Mouse (Mus musculus) heart, postnatal 0 days (tissue): ENCODE measurements around the gene Rpl36al. TPM values are rescaled to one million over a fixed set of nuclear protein-coding genes. Genes with fewer than 3 reads are reported as not detected.

Experiments used
- ATAC-seq: fragments of 200-750 bp; cut with Nextera tagmentation; 2 replicates; pipeline ENCODE4 v1.8.0; 2017; ENCODE audit warnings: low read depth, moderate number of reproducible peaks, moderate library complexity; ENCODE audit not compliant: insufficient read depth
- DNase-seq: peaks from one replicate; pipeline ENCODE4 v3.0.0-alpha.2; 2016; ENCODE audit warnings: low spot score
- H3K27ac ChIP-seq: fragments of 300-500 bp; sonication (generic); 2 replicates; pipeline ENCODE4 v1.5.1; 2014; ENCODE audit warnings: low read depth, mild to moderate bottlenecking
- H3K27me3 ChIP-seq: fragments of 300-500 bp; sonication (generic); 2 replicates; pipeline ENCODE4 v1.6.1; 2014; ENCODE audit warnings: low read length, mixed read lengths; ENCODE audit not compliant: control insufficient read depth, insufficient read depth
- H3K36me3 ChIP-seq: fragments of 300-500 bp; sonication (generic); replicated peaks from 2 replicates; pipeline ENCODE4 v1.6.1; 2014; ENCODE audit warnings: low read length, mixed read lengths; ENCODE audit not compliant: control insufficient read depth, insufficient read depth
- H3K4me1 ChIP-seq: fragments of 300-500 bp; sonication (generic); 2 replicates; pipeline ENCODE4 v1.6.1; 2014; ENCODE audit warnings: antibody characterized with exemption; ENCODE audit not compliant: control insufficient read depth, insufficient read depth
- H3K4me2 ChIP-seq: fragments of 300-500 bp; sonication (generic); 2 replicates; pipeline ENCODE4 v1.6.1; 2014; ENCODE audit warnings: low read depth, mild to moderate bottlenecking, low read length, moderate library complexity
- H3K4me3 ChIP-seq: fragments of 300-500 bp; sonication (generic); 2 replicates; pipeline ENCODE4 v1.5.1; 2014; ENCODE audit warnings: low read depth, low read length
- H3K9ac ChIP-seq: fragments of 300-500 bp; sonication (generic); replicated peaks from 2 replicates; pipeline ENCODE4 v1.6.1; 2014; ENCODE audit warnings: low read depth, low read length, mixed read lengths
- H3K9me3 ChIP-seq: fragments of 300-500 bp; sonication (generic); replicated peaks from 2 replicates; pipeline ENCODE4 v1.6.1; 2016; ENCODE audit warnings: low read length; ENCODE audit not compliant: control insufficient read depth
- CTCF ChIP-seq: IDR thresholded peaks from 2 replicates; pipeline ENCODE4 v1.5.1; 2016; ENCODE audit warnings: antibody characterized with exemption, control low read depth, low read depth
- EP300 ChIP-seq: IDR thresholded peaks from 2 replicates; pipeline ENCODE4 v1.6.1; 2016; ENCODE audit warnings: antibody characterized with exemption, low read depth
- WGBS: fragments of 180-500 bp; shearing (Covaris S2); extraction: QIAGEN DNeasy Blood & Tissue Kit; methylation state at CpG from one replicate; pipeline ENCODE4 v1.1.7; 2014; 5-methylcytosine and 5-hydroxymethylcytosine counted together
- polyA plus RNA-seq: library from polyadenylated mRNA; unstranded; fragments of >200 nt; fragmentation: Nextera tagmentation; extraction: Ambion mirVana; gene quantifications from 2 replicates; pipeline ENCODE4 v1.2.1, GENCODE M21; 2015
- total RNA-seq: library from RNA; depleted of rRNA; stranded (reverse); fragments of >200 nt; gene quantifications from 2 replicates; pipeline ENCODE4 v1.2.3, GENCODE M21; 2014; ENCODE audit warnings: low replicate concordance

The Rpl36al gene
- total and polyA plus RNA-seq, 2 experiments from 2014 or later: 86.3 to 502 TPM

DNA sequence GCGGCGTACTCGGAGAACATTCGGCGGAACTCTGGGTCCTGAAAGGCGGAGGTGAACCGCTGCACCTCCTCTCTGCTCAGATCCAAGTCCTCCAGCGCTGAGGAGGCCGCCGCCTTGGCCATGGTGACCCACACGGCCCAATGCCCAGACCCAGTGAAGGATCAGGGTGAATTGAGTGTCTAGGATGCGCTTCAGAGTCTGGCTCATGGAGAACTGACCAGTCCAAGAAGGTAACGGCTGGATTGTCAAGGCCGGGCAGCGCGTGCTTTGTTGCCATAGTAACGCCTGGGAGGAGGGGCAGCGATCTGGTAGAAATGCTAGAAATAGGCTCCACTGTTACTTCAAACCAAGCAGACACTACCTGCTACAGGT is 14.3 kb upstream of the Rpl36al start, which contains the start of gene Dnaaf2:
Gene Dnaaf2, minus strand, starts transcription at position 266 of the 372 bp plus-strand sequence.
- Histone ChIP-seq H3K4me1 (peaks cover 4% of the 10 kb centered on the region; the same call in 1 of the 2 replicates), H3K27me3 (no peaks in the 10 kb centered on the region), H3K36me3 (peaks cover 23% of the 10 kb centered on the region), H3K9me3 (no peaks in the 10 kb centered on the region), H3K4me3 (peak within 1 kb of the TSS; percentile 99), H3K27ac (peak within 1 kb of the TSS; percentile 86), H3K9ac (peak within 1 kb of the TSS; percentile 86), H3K4me2 (peak within 1 kb of the TSS; percentile 93)
- ATAC-seq (peak; percentile 28; the same call in 1 of the 2 replicates), DNase-seq (peak; percentile 51)
- WGBS: 0% methylated on average over 18 of the region's 18 CpGs
- TF ChIP-seq CTCF: no peak
- TF ChIP-seq EP300: no peak

DNA sequence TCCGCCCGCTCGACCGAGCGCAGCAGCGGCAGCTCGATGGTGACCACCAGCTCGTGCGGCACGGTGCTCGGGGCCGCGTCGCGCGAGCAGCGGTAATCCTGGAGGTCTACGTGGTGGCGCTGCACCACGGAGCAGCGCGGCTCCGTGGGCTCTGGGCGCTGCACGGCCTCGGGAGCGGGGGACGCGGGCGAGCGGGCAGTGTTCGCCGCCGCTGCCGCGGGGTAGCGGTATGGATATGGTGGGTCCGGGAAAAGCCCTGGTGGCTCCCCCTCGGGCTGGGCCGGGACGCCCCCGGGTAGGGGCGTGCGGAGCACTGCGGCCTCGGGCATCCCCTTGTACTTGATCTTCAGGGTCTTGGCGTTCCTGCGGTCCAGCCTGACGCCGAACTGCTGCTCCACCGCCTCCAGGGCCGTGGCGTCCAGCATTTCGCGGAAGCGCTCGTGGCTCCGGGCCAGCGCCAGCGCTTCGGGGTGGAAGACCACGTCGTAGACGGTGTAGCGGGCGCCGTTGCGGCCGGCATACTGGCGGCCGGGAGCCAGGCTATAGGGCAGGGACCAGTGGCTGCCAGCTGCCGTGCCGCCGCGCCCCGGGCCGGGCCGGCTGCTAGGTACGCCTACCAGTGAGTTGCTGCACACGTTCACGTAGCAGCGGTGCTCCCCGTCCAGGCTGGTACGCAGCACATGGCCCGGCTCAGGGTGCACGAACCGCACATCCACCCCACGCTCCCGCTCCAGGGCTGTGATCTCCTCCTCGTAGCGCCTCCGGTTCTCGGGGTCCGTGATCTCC is 13.7 kb upstream of the Rpl36al start:
- H3K4me3 ChIP-seq: peak overlapping the region; percentile 99
- no peaks in the 10 kb centered on the region for H3K27me3 ChIP-seq
- under 1% methylated on average over 89 of the region's 94 CpGs for WGBS
- peak overlapping the region; percentile 86 for H3K27ac ChIP-seq
- DNase-seq: peak; percentile 25
- peak overlapping the region; percentile 86 for H3K9ac ChIP-seq
- peak overlapping the region; percentile 93 for H3K4me2 ChIP-seq
- no peaks in the 10 kb centered on the region for H3K9me3 ChIP-seq
- ATAC-seq: peak; percentile 64
- H3K36me3 ChIP-seq: peaks cover 18% of the 10 kb centered on the region
- TF ChIP-seq EP300 (no peak), CTCF (no peak)
- peaks cover 4% of the 10 kb centered on the region; the same call in 1 of the 2 replicates for H3K4me1 ChIP-seq

DNA sequence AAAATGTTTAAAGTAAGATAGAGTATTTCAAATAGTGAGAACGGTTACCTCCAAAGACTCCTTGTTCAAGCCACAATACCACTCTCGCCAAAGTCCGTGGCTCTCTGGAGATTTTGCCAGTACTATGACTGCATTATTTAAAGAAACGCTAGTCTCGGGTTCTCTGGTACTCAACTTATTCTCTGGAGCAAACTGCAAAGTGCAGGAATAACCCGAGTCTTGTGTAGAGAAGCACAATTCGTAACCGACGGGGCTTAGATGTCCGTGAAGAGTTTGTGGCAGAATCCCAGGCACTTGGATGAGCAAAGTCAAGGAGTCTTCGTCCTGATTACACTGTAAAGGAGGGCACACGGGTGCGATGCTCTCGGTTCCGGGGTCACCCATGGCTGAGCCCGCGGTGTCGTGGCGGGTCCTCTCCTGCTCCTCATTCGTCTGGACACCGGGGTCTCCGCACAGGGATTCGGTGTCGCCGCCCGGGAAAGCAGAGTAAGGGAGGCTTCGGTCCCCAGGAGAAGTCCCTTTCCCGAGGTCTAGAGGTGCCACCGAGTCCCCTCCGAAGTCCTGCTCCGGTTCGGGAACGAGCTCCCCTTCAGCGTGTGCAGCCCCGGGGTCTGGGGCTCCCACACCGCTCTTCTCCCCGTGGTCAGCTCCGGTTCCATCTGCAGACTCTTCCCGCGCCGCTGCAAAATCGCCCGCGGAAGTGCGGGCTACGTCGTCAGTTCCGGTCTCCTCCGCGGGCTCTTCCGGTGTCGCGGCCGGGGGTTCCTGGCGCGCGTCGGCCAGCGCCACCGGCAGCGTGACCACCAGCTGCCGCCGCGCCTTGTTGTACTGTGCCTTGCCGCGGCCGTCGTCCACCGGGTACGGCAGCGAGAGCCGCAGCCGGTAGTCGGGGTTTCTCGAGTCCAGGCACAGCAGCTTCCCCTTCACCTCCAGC is 12.8 kb upstream of the Rpl36al start, which contains the start of gene Gm49383:
Gene Gm49383, minus strand, starts transcription at position 661 of the 934 bp plus-strand sequence.
- WGBS: under 1% methylated on average over 75 of the region's 75 CpGs
- Histone ChIP-seq H3K36me3 (peaks cover 10% of the 10 kb centered on the region), H3K9me3 (no peaks in the 10 kb centered on the region), H3K27me3 (no peaks in the 10 kb centered on the region), H3K27ac (peak within 1 kb of the TSS; percentile 86), H3K9ac (peak within 1 kb of the TSS; percentile 86), H3K4me3 (peak within 1 kb of the TSS; percentile 99), H3K4me2 (peak within 1 kb of the TSS; percentile 93), H3K4me1 (peaks cover 4% of the 10 kb centered on the region; the same call in 1 of the 2 replicates)
- ATAC-seq: peak; percentile 78
- no peak for TF ChIP-seq CTCF
- no peak for TF ChIP-seq EP300
- DNase-seq: peak; percentile 85

DNA sequence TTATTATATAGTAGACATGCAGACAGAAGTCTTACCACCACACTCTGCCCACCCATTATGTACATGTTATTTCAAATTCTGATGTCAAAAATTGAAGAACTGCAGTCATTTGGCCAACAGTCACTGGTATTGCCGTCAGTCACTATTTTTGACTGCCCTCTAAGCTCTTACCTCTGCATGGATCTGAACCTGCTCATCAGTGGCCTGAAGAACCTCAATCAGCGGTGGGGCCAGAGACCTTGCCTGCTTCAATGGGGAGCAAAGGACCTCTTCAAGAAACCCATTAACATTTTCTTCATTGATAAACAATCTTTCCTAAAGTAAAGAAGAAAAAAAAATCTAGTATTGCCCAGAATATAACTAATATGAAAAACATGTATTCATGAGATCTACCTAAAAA is 8.8 kb upstream of the Rpl36al start:
- Histone ChIP-seq H3K4me2 (no peak overlapping the region), H3K4me1 (peaks cover 4% of the 10 kb centered on the region; the same call in 1 of the 2 replicates), H3K36me3 (0 out of 2 replicates have a peak, but pooled peaks cover 15% of the 10 kb centered on the region), H3K9ac (no peak overlapping the region), H3K27me3 (no peaks in the 10 kb centered on the region), H3K27ac (no peak overlapping the region), H3K9me3 (no peaks in the 10 kb centered on the region), H3K4me3 (no peak overlapping the region)
- TF ChIP-seq CTCF: no peak
- DNase-seq (no peak), ATAC-seq (no peak)
- 82% methylated on average over 2 of the region's 2 CpGs for WGBS

DNA sequence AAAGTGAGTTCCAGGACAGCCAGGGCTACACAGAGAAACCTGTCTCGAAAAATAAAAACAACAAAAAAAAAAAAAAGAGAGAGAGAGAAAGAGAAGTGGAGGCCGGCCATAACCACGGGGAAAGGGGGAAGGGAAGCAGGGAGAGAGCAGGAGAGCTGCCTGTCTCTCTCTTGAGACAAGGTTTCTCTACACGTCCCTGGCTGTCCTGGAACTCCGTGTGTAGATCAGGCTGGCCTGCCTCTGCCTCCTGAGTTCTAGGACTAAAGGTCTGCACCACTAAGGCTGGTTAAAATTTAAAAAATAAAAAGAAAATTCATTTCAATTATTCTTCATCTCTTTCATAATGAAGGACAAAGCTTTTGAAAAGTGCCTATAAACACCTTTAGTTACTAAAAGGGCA is 7.5 kb upstream of the Rpl36al start:
- 85% methylated on average over 5 of the region's 5 CpGs for WGBS

More for the DNA sequence above, 7.5 kb upstream of the Rpl36al start:
- Histone ChIP-seq H3K9me3 (no peaks in the 10 kb centered on the region), H3K27me3 (no peaks in the 10 kb centered on the region), H3K9ac (no peak overlapping the region), H3K36me3 (peaks cover 22% of the 10 kb centered on the region; the same call in 1 of the 2 replicates), H3K4me2 (no peak overlapping the region), H3K27ac (no peak overlapping the region), H3K4me3 (no peak overlapping the region), H3K4me1 (peaks cover 13% of the 10 kb centered on the region)
- DNase-seq: no peak
- TF ChIP-seq EP300 (no peak), CTCF (no peak)
- no peak for ATAC-seq
